Mouse (Mus musculus) testis, adult 2 months (tissue): ENCODE data around the gene C1qtnf6. TPM values are rescaled to one million over a fixed set of nuclear protein-coding genes. Genes with fewer than 3 reads are reported as not detected.
A peak's percentile ranks its signal among the peaks of the same experiment; 100 is the strongest.

Experiments
- H3K27ac ChIP-seq: fragments of 200-500 bp; 2 replicates; pipeline ENCODE4 v1.5.1; 2012; ENCODE audit warnings: low read depth, low read length; ENCODE audit not compliant: control insufficient read depth, insufficient read depth
- H3K27me3 ChIP-seq: fragments of 200-500 bp; 2 replicates; pipeline ENCODE4 v1.6.1; 2012; ENCODE audit warnings: mild to moderate bottlenecking, low read length, moderate library complexity; ENCODE audit not compliant: control insufficient read depth, insufficient read depth
- H3K36me3 ChIP-seq: fragments of 200-500 bp; 2 replicates; pipeline ENCODE4 v1.6.1; 2012; ENCODE audit warnings: mild to moderate bottlenecking, low read length; ENCODE audit not compliant: control insufficient read depth, insufficient read depth
- H3K4me1 ChIP-seq: fragments of 200-500 bp; 2 replicates; pipeline ENCODE4 v1.6.1; 2012; ENCODE audit warnings: low read length; ENCODE audit not compliant: control insufficient read depth, insufficient read depth
- H3K4me3 ChIP-seq: fragments of 200-500 bp; 2 replicates; pipeline ENCODE4 v1.5.1; 2012; ENCODE audit warnings: low read depth, mild to moderate bottlenecking, low read length, moderate library complexity, mixed read lengths; ENCODE audit not compliant: control insufficient read depth
- CTCF ChIP-seq: fragments of 200-500 bp; IDR thresholded peaks from 2 replicates; pipeline ENCODE4 v1.5.1; 2012; ENCODE audit warnings: low read depth, mild to moderate bottlenecking, inconsistent platforms, low read length, moderate library complexity; ENCODE audit not compliant: control insufficient read depth, insufficient read depth, insufficient replicate concordance
- POLR2A ChIP-seq: fragments of 200-500 bp; IDR thresholded peaks from 2 replicates; pipeline ENCODE4 v1.6.1; 2012; ENCODE audit warnings: low read depth, mild to moderate bottlenecking, inconsistent platforms, low read length, moderate library complexity; ENCODE audit not compliant: control insufficient read depth
- polyA plus RNA-seq: library from polyadenylated mRNA; depleted of rRNA; stranded (reverse); fragments of >200 nt; gene quantifications from 2 replicates; pipeline ENCODE4 v1.2.3, GENCODE M21; 2012; rRNA removed

The C1qtnf6 gene
- 8.2 and 9.8 TPM in 2 replicates for polyA plus RNA-seq

DNA sequence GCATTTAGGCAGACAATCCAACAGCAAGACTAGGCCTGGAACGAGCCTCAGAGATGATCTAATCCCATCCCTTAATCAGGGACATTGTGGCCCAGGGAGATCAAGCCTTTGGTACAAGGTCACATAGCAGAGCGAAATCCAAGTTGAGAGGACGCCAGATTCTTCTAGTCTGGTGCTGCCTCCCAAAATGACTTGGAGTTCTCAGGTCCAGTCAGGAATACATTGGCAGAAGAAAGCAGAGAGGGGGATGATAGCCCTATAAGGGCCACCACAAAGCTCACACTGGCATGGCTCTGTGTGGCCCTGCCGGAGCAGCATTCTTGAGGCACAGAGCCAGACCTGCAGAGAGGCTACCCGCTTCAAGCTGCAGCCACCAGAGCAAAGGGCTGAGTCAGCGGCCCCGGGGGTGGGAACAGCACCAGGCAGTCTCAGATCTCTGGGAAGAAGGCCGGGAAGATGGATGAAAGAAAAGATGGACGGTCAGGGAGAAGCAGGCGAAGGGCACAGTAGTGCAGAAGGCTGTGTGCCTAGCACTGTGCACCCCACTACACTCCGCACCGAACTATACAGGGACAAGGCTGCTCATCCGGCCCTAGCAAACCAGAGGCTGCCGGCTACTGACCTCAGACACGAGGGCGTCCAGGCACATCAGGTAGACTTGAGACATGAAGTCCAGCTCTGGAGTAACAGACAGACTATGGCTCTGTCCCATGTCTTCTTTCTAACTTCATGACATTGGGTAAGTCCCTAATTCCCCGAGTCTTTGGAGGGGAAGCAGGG lies at the start of gene C1qtnf6:
TSS of gene C1qtnf6 (minus strand) at position 746 of the 780 bp plus-strand sequence.
- Histone ChIP-seq H3K36me3 (no peaks in the 10 kb centered on the region), H3K27ac (peak within 1 kb of the TSS; percentile 92), H3K4me1 (peaks cover 9% of the 10 kb centered on the region), H3K27me3 (no peaks in the 10 kb centered on the region), H3K4me3 (peak within 1 kb of the TSS; percentile 10)
- no peak for TF ChIP-seq CTCF
- no peak for TF ChIP-seq POLR2A

DNA sequence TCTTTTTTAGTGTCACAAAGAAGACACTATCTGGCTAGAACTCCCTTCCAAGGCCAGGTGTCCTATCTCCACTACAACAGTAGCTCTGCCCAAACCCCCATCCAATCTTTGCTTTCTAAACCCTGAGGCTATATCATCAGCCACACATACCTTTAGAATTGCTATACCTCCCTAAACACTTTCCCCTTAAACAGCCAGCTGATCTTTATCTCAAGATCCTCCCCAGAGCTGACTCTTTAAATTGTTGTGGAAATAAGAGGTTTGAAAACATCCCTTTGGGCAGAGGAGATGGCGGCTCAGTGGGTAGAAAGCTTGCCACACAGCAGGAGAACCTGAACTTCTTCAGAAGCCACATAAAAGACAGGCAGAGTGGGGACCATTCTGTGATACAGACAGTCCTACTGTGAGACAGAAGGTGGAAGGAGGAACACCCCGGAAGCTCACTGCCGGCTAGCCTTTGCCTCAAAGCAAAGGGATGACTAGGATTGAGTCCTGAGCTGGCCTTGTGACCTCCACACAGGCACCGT lies 45.1 kb upstream of the C1qtnf6 start:
- H3K36me3 ChIP-seq: no peaks in the 10 kb centered on the region
- TF ChIP-seq POLR2A (no peak), CTCF (no peak)
- H3K27me3 ChIP-seq: no peaks in the 10 kb centered on the region
- H3K4me1 ChIP-seq: peaks cover 5% of the 10 kb centered on the region
- H3K4me3 ChIP-seq: no peak overlapping the region
- H3K27ac ChIP-seq: no peak overlapping the region

- H3K27ac ChIP-seq: no peak within 1 kb of the TSS
Measured at GRCm38 (mm10) chr15:78572658-78573397, 41.6 kb upstream of the C1qtnf6 start, which contains the start of gene Rac2. Rac2 (minus strand) TSS chr15:78572783.

GRCm38 (mm10) chr15:78572270-78572600 lies 41.0 kb upstream of the C1qtnf6 start:
- no peak overlapping the region for H3K4me3 ChIP-seq
- TF ChIP-seq POLR2A (no peak), CTCF (no peak)
- no peak overlapping the region for H3K27ac ChIP-seq
- no peaks in the 10 kb centered on the region for H3K27me3 ChIP-seq
- no peaks in the 10 kb centered on the region for H3K36me3 ChIP-seq
- no peaks in the 10 kb centered on the region; the same call in 1 of the 2 replicates for H3K4me1 ChIP-seq

More at GRCm38 (mm10) chr15:78572658-78573397, 41.6 kb upstream of the C1qtnf6 start, which contains the start of gene Rac2:
- H3K27me3 ChIP-seq: no peaks in the 10 kb centered on the region
- TF ChIP-seq POLR2A: no peak
- TF ChIP-seq CTCF: no peak
- H3K4me3 ChIP-seq: no peak within 1 kb of the TSS
- H3K36me3 ChIP-seq: no peaks in the 10 kb centered on the region
- H3K4me1 ChIP-seq: no peaks in the 10 kb centered on the region; the same call in 1 of the 2 replicates

GRCm38 (mm10) chr15:78571554-78572269 lies 40.5 kb upstream of the C1qtnf6 start:
- no peak for TF ChIP-seq POLR2A
- no peak for TF ChIP-seq CTCF
- H3K4me1 ChIP-seq: no peaks in the 10 kb centered on the region; the same call in 1 of the 2 replicates
- H3K27me3 ChIP-seq: no peaks in the 10 kb centered on the region
- no peak overlapping the region for H3K4me3 ChIP-seq
- no peak overlapping the region for H3K27ac ChIP-seq
- H3K36me3 ChIP-seq: no peaks in the 10 kb centered on the region

DNA sequence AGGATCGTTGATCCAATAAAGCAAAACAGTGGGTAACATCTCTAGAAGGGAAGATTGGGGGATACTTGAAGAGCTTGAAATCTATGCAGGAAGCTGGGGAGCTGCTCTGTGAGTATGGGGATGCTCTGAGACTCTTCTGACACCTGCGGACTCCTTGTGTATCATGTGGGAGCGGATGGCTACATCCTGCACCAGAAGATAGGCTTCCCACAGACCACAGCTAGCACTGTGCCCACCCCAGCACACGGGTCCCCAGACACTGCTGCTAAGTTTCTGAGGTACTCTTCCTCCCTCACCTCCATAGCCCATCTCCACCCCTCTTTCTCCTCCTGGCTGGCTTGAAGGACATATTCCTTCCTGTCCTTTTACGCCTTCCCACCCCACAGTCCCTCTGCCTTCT lies 39.0 kb upstream of the C1qtnf6 start:
- TF ChIP-seq POLR2A: no peak
- TF ChIP-seq CTCF: no peak
- no peak overlapping the region for H3K27ac ChIP-seq
- H3K27me3 ChIP-seq: no peaks in the 10 kb centered on the region
- no peaks in the 10 kb centered on the region; the same call in 1 of the 2 replicates for H3K4me1 ChIP-seq
- H3K36me3 ChIP-seq: no peaks in the 10 kb centered on the region
- no peak overlapping the region for H3K4me3 ChIP-seq
